Mouse (Mus musculus) heart, adult 2 months (tissue): ENCODE data around the gene Ly6g6c. TPM values are rescaled to one million over a fixed set of nuclear protein-coding genes. Genes with fewer than 3 reads are reported as not detected.
A peak's percentile ranks its signal among the peaks of the same experiment; 100 is the strongest.

Experiments
- DNase-seq, 2 experiments: peaks; one replicate each; pipeline ENCODE4 v3.0.0; 2021
- H3K27ac ChIP-seq: fragments of 200-600 bp; 2 replicates; pipeline ENCODE4 v1.8.1; 2022
- H3K27me3 ChIP-seq: fragments of 200-500 bp; 2 replicates; pipeline ENCODE4 v1.6.1; 2012; ENCODE audit warnings: mild to moderate bottlenecking, low read length, inconsistent platforms, mixed read lengths; ENCODE audit not compliant: control insufficient read depth, insufficient read depth
- H3K36me3 ChIP-seq: fragments of 200-500 bp; 2 replicates; pipeline ENCODE4 v1.6.1; 2012; ENCODE audit warnings: low read length, inconsistent platforms; ENCODE audit not compliant: control insufficient read depth, insufficient read depth
- H3K4me1 ChIP-seq: fragments of 200-500 bp; 2 replicates; pipeline ENCODE4 v1.6.1; 2011; ENCODE audit warnings: low read length; ENCODE audit not compliant: control insufficient read depth, insufficient read depth
- H3K4me3 ChIP-seq: fragments of 200-600 bp; 2 replicates; pipeline ENCODE4 v1.8.1; 2022
- H3K79me2 ChIP-seq: fragments of 200-500 bp; replicated peaks from 2 replicates; pipeline ENCODE4 v1.6.1; 2012; ENCODE audit warnings: mild to moderate bottlenecking, inconsistent platforms, low read length, moderate library complexity, mixed read lengths; ENCODE audit not compliant: control insufficient read depth, insufficient read depth
- H3K9ac ChIP-seq: fragments of 200-500 bp; 2 replicates; pipeline ENCODE4 v1.6.1; 2012; ENCODE audit warnings: low read depth, mild to moderate bottlenecking, control low read depth, inconsistent platforms, low read length, mixed read lengths
- CTCF ChIP-seq: fragments of 200-600 bp; IDR thresholded peaks from 2 replicates; pipeline ENCODE4 v1.8.1; 2022; ENCODE audit warnings: antibody characterized with exemption, mild to moderate bottlenecking, moderate library complexity
- EP300 ChIP-seq: fragments of 200-500 bp; IDR thresholded peaks from 2 replicates; pipeline ENCODE4 v1.6.1; 2011; ENCODE audit warnings: low read depth, low read length, control low read depth; ENCODE audit not compliant: insufficient read depth
- POLR2A ChIP-seq: fragments of 200-500 bp; IDR thresholded peaks from 2 replicates; pipeline ENCODE4 v1.6.1; 2011; ENCODE audit warnings: mild to moderate bottlenecking, low read depth, low read length, control low read depth; ENCODE audit not compliant: insufficient read depth
- WGBS: fragments of 180-500 bp; shearing (Covaris S2); methylation state at CpG from one replicate; pipeline ENCODE4 v1.1.7; 2018; 5-methylcytosine and 5-hydroxymethylcytosine counted together
- intact Hi-C: fragments of 180-260 bp; cut with DNase I; formaldehyde crosslinking; loops from one replicate; pipeline ENCODE4 v1.15.1; 2025
- polyA plus RNA-seq: library from polyadenylated mRNA; depleted of rRNA; stranded (reverse); fragments of >200 nt; gene quantifications from 2 replicates; pipeline ENCODE4 v1.2.3, GENCODE M21; 2012
- total RNA-seq, 2 experiments: library from RNA; stranded (reverse); gene quantifications; 2 replicates each; pipeline ENCODE4 v1.2.3; 2021

Ly6g6c gene
- total and polyA plus RNA-seq, 3 experiments, result 0.34 to 0.64 (median 0.55) TPM

- H3K27ac ChIP-seq, result no peak overlapping the region
- H3K4me3 ChIP-seq, result no peak overlapping the region
- H3K79me2 ChIP-seq, result no peaks in the 10 kb centered on the region
- TF ChIP-seq POLR2A (no peak), EP300 (no peak), CTCF (no peak)
- intact Hi-C loops, result no loop called here
- H3K27me3 ChIP-seq, result no peaks in the 10 kb centered on the region
- 90% methylated on average over 16 of the region's 16 CpGs for WGBS
- no peak for DNase-seq
- H3K4me1 ChIP-seq, result peaks cover 3% of the 10 kb centered on the region; the same call in 1 of the 2 replicates
- H3K36me3 ChIP-seq, result no peaks in the 10 kb centered on the region
- H3K9ac ChIP-seq, result no peak overlapping the region
Observed at GRCm38 (mm10) chr17:35082841-35083576, 17.8 kb downstream of the Ly6g6c start.

GRCm38 (mm10) chr17:35083929-35084497, 18.8 kb downstream of the Ly6g6c start:
- DNase-seq, result no peak
- Histone ChIP-seq H3K4me3 (no peak overlapping the region), H3K27me3 (no peaks in the 10 kb centered on the region), H3K79me2 (no peaks in the 10 kb centered on the region), H3K4me1 (peaks cover 3% of the 10 kb centered on the region; the same call in 1 of the 2 replicates), H3K36me3 (no peaks in the 10 kb centered on the region), H3K9ac (no peak overlapping the region), H3K27ac (no peak overlapping the region)
- intact Hi-C loops, result no loop called here
- 49% methylated on average over 3 of the region's 3 CpGs for WGBS
- TF ChIP-seq POLR2A (no peak), CTCF (no peak), EP300 (no peak)

DNA sequence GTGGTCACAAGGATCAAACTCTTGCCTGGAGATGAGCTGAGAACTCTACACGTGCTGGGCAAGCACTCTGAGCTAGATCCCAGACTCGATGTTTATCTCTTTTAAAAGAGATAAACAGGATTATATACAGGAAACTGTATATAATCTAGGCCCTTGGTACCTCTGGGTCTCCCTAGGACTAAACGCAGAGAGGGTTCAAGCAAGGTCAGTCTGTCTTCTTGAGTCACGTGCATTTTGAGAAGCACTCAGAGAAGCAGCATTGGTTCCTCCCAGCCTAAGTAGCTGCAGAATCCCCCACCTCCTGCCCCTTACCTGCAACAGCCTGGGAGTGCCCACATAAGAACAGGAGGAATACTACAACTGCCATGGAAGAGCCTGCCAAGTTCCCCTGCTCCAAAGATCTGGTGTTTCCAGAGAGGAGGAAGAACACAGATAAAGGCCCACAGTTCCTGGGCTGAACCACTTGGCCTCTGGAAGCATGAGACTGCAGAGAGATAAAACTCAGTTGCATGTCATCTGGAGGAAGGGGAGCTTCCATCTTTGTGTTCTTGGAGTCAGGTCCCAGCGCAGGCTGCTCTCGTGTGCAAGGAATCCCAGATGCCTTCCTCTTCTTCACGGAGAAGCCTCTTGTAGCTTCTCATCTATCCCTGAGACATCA, 20.1 kb downstream of the Ly6g6c start, which contains the start of gene Ly6g6f:
Gene Ly6g6f, minus strand, starts transcription at position 403 of the 658 bp plus-strand sequence.
- Histone ChIP-seq H3K27me3 (no peaks in the 10 kb centered on the region), H3K79me2 (no peaks in the 10 kb centered on the region), H3K27ac (no peak within 1 kb of the TSS), H3K9ac (no peak within 1 kb of the TSS), H3K4me1 (peaks cover 1% of the 10 kb centered on the region; the same call in 1 of the 2 replicates), H3K4me3 (no peak within 1 kb of the TSS), H3K36me3 (no peaks in the 10 kb centered on the region)
- DNase-seq, result no peak
- intact Hi-C loops, result no loop called here
- TF ChIP-seq EP300 (no peak), CTCF (no peak), POLR2A (no peak)
- 36% methylated on average over 7 of the region's 7 CpGs for WGBS

GRCm38 (mm10) chr17:35088151-35088550, 23.0 kb downstream of the Ly6g6c start:
- Histone ChIP-seq H3K9ac (no peak overlapping the region), H3K27me3 (no peaks in the 10 kb centered on the region), H3K4me3 (no peak overlapping the region), H3K79me2 (no peaks in the 10 kb centered on the region), H3K27ac (no peak overlapping the region), H3K36me3 (no peaks in the 10 kb centered on the region), H3K4me1 (peaks cover 1% of the 10 kb centered on the region; the same call in 1 of the 2 replicates)
- DNase-seq, result no peak
- no peak for TF ChIP-seq POLR2A
- peak; percentile 50 for TF ChIP-seq CTCF
- intact Hi-C loops, result loop anchor here (2.0 kb wide), 2 partner anchors 29 to 67 kb away; partner anchors contain the start of gene Ddah2
- 34% methylated on average over 2 of the region's 2 CpGs for WGBS

GRCm38 (mm10) chr17:35088825-35089644, 23.8 kb downstream of the Ly6g6c start, which contains the start of gene Abhd16a:
TSS of gene Abhd16a (plus strand) at chr17:35089263.
- peak within 1 kb of the TSS; percentile 99 for H3K9ac ChIP-seq
- H3K27me3 ChIP-seq, result no peaks in the 10 kb centered on the region
- no peaks in the 10 kb centered on the region for H3K79me2 ChIP-seq
- TF ChIP-seq EP300 (no peak), CTCF (peak; percentile 58), POLR2A (peak; percentile 92)
- peaks cover 1% of the 10 kb centered on the region; the same call in 1 of the 2 replicates for H3K4me1 ChIP-seq
- peak within 1 kb of the TSS; percentile 99 for H3K27ac ChIP-seq
- WGBS, result 3% methylated on average over 67 of the region's 67 CpGs
- peak; percentile 95 to 97 for DNase-seq
- no peaks in the 10 kb centered on the region for H3K36me3 ChIP-seq
- H3K4me3 ChIP-seq, result peak within 1 kb of the TSS; percentile 95
- intact Hi-C loops, result loop anchor here (2.0 kb wide), 2 partner anchors 30 to 68 kb away; partner anchors contain the start of gene Ddah2
